Mouse (Mus musculus): ENCODE data around the gene Rasgef1b. TPM values are rescaled to one million over a fixed set of nuclear protein-coding genes. Genes with fewer than 3 reads are reported as not detected.
A peak's percentile ranks its signal among the peaks of the same experiment; 100 is the strongest.

Gene Rasgef1b
- polyA plus RNA-seq, 1 experiment from 2014 or later: 83.7 TPM

DNA sequence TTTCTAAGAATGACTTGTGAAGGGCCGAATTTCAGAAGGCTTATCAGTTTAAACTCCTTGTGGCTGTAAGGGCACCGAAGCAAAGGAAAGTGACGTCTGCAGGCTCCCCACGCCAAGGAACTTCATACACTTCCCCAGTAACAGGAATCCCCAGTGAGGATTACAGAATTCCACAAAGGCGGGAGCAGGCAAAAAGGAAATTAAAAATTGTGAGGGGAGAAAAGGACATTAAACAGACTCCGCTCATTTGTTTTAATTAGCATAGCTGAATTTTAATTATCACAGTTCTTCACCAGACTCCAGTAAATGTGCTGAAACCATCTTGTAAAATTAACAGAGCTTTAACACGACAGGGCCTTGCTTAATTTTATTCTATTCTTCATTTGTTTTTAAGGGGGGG, 17.2 kb upstream of the Rasgef1b start:
- no peak overlapping the region for H3K4me3 ChIP-seq (ENCODE audit: low read depth, low read length)
- H3K4me1 ChIP-seq (ENCODE audit: control insufficient read depth, insufficient read depth, low read length): no peaks in the 10 kb centered on the region; the same call in 1 of the 2 replicates
- WGBS: 42% methylated on average over 7 of the region's 7 CpGs
- no peaks in the 10 kb centered on the region for H3K9me3 ChIP-seq (ENCODE audit: control insufficient read depth, low read length)
- no peak overlapping the region for H3K4me2 ChIP-seq (ENCODE audit: low read depth, low read length)
- no peak overlapping the region for H3K9ac ChIP-seq (replicated peaks; ENCODE audit: low read depth, low read length)
- H3K36me3 ChIP-seq (ENCODE audit: control insufficient read depth, insufficient read depth, low read length): no peaks in the 10 kb centered on the region
- H3K27me3 ChIP-seq (ENCODE audit: control insufficient read depth, insufficient read depth, low read length): no peaks in the 10 kb centered on the region
- no peak overlapping the region for H3K27ac ChIP-seq (ENCODE audit: low read depth, low read length)
- no peak for ATAC-seq (ENCODE audit: low read depth)

- Histone ChIP-seq H3K4me2 (ENCODE audit: low read depth, low read length) (no peak overlapping the region), H3K27ac (ENCODE audit: low read depth, low read length) (no peak overlapping the region), H3K9ac (replicated peaks; ENCODE audit: low read depth, low read length) (no peak overlapping the region), H3K4me3 (ENCODE audit: low read depth, low read length) (no peak overlapping the region), H3K36me3 (ENCODE audit: control insufficient read depth, insufficient read depth, low read length) (no peaks in the 10 kb centered on the region), H3K4me1 (ENCODE audit: control insufficient read depth, insufficient read depth, low read length) (peaks cover 8% of the 10 kb centered on the region; the same call in 1 of the 2 replicates), H3K27me3 (ENCODE audit: control insufficient read depth, insufficient read depth, low read length) (no peaks in the 10 kb centered on the region), H3K9me3 (ENCODE audit: control insufficient read depth, low read length) (no peaks in the 10 kb centered on the region)
- 68% methylated on average over 7 of the region's 7 CpGs for WGBS
- 0 out of 2 replicates have a peak, but pooled peaks have one; percentile 5 for ATAC-seq (ENCODE audit: low read depth)
These were observed 14.0 kb upstream of the Rasgef1b start for GRCm38 (mm10) chr5:99742874-99743273.

- Histone ChIP-seq H3K4me2 (ENCODE audit: low read depth, low read length) (no peak overlapping the region), H3K9me3 (ENCODE audit: control insufficient read depth, low read length) (no peaks in the 10 kb centered on the region), H3K4me1 (ENCODE audit: control insufficient read depth, insufficient read depth, low read length) (peaks cover 14% of the 10 kb centered on the region; the same call in 1 of the 2 replicates), H3K27ac (ENCODE audit: low read depth, low read length) (no peak overlapping the region), H3K27me3 (ENCODE audit: control insufficient read depth, insufficient read depth, low read length) (no peaks in the 10 kb centered on the region), H3K36me3 (ENCODE audit: control insufficient read depth, insufficient read depth, low read length) (no peaks in the 10 kb centered on the region), H3K4me3 (ENCODE audit: low read depth, low read length) (no peak overlapping the region), H3K9ac (replicated peaks; ENCODE audit: low read depth, low read length) (no peak overlapping the region)
- ATAC-seq (ENCODE audit: low read depth): no peak
- 13% methylated on average over 8 of the region's 8 CpGs for WGBS
These were observed 13.2 kb upstream of the Rasgef1b start for GRCm38 (mm10) chr5:99742056-99742455.

DNA sequence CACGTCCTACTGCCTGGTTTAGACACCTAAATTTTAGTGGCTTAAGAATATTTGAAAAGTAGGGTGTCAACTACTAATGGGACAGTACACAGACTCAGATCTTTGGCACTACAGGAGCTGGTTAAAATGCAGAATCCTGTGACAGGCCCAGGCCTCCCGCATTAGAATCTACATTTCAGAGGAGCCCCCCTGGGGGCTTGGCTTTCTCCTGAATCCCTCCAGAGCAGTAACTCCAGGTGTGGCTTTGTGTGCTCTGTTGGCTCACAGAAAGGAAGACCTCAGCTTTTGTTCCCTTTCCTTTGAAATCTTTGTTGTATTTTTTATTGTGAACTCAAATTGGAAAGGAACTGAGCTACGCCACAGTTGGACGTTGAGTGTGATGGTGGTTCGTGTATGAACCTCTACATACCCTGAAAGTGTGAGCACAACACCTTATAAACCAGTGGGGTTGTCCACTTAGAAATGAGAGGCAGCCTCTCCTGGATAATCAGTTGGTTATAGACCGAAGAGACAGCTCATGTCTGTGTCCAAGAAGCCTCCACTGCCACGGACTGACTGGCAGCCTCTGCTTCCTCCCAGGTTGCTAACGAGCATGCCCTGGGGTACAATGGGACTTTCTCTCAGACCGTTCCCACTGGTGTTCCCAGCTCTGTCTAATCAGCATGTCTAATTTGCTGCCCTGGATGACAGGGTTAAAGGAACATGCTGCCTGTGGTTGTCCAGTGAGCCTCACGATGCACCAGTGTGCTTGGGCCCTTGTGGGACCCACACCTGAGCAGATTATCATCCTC, 9.3 kb upstream of the Rasgef1b start:
- Histone ChIP-seq H3K27ac (ENCODE audit: low read depth, low read length) (no peak overlapping the region), H3K4me2 (ENCODE audit: low read depth, low read length) (no peak overlapping the region), H3K36me3 (ENCODE audit: control insufficient read depth, insufficient read depth, low read length) (no peaks in the 10 kb centered on the region), H3K4me1 (ENCODE audit: control insufficient read depth, insufficient read depth, low read length) (peaks cover 15% of the 10 kb centered on the region; the same call in 1 of the 2 replicates), H3K9ac (replicated peaks; ENCODE audit: low read depth, low read length) (no peak overlapping the region), H3K27me3 (ENCODE audit: control insufficient read depth, insufficient read depth, low read length) (no peaks in the 10 kb centered on the region), H3K9me3 (ENCODE audit: control insufficient read depth, low read length) (no peaks in the 10 kb centered on the region), H3K4me3 (ENCODE audit: low read depth, low read length) (no peak overlapping the region)
- 16% methylated on average over 10 of the region's 10 CpGs for WGBS
- peak; percentile 12; the same call in 1 of the 2 replicates for ATAC-seq (ENCODE audit: low read depth)

- no peak overlapping the region for H3K4me3 ChIP-seq (ENCODE audit: low read depth, low read length)
- no peaks in the 10 kb centered on the region for H3K9me3 ChIP-seq (ENCODE audit: control insufficient read depth, low read length)
- no peak overlapping the region for H3K4me2 ChIP-seq (ENCODE audit: low read depth, low read length)
- peaks cover 7% of the 10 kb centered on the region; the same call in 1 of the 2 replicates for H3K4me1 ChIP-seq (ENCODE audit: control insufficient read depth, insufficient read depth, low read length)
- no peaks in the 10 kb centered on the region for H3K36me3 ChIP-seq (ENCODE audit: control insufficient read depth, insufficient read depth, low read length)
- H3K27ac ChIP-seq (ENCODE audit: low read depth, low read length): no peak overlapping the region; the same call in 1 of the 2 replicates
- peaks cover 3% of the 10 kb centered on the region; the same call in 1 of the 2 replicates for H3K27me3 ChIP-seq (ENCODE audit: control insufficient read depth, insufficient read depth, low read length)
- 0 out of 2 replicates have a peak overlapping the region, but pooled peaks have one; percentile 42 for H3K9ac ChIP-seq (replicated peaks; ENCODE audit: low read depth, low read length)
- WGBS: 88% methylated on average over 1 of the region's 1 CpGs
- no peak for ATAC-seq (ENCODE audit: low read depth)
These were observed 1.1 kb upstream of the Rasgef1b start for GRCm38 (mm10) chr5:99729931-99730330.

GRCm38 (mm10) chr5:99729361-99729882, 557 bp upstream of the Rasgef1b start:
- Histone ChIP-seq H3K36me3 (ENCODE audit: control insufficient read depth, insufficient read depth, low read length) (no peaks in the 10 kb centered on the region), H3K9me3 (ENCODE audit: control insufficient read depth, low read length) (no peaks in the 10 kb centered on the region), H3K27me3 (ENCODE audit: control insufficient read depth, insufficient read depth, low read length) (peaks cover 3% of the 10 kb centered on the region; the same call in 1 of the 2 replicates), H3K9ac (replicated peaks; ENCODE audit: low read depth, low read length) (peak overlapping the region; percentile 42; the same call in 1 of the 2 replicates), H3K27ac (ENCODE audit: low read depth, low read length) (peak overlapping the region; percentile 44; the same call in 1 of the 2 replicates), H3K4me1 (ENCODE audit: control insufficient read depth, insufficient read depth, low read length) (peaks cover 7% of the 10 kb centered on the region; the same call in 1 of the 2 replicates), H3K4me2 (ENCODE audit: low read depth, low read length) (peak overlapping the region; percentile 95), H3K4me3 (ENCODE audit: low read depth, low read length) (peak overlapping the region; percentile 25)
- peak; percentile 50 for ATAC-seq (ENCODE audit: low read depth)
- under 1% methylated on average over 18 of the region's 18 CpGs for WGBS

GRCm38 (mm10) chr5:99728027-99728451, 826 bp downstream of the Rasgef1b start:
- H3K27me3 ChIP-seq (ENCODE audit: control insufficient read depth, insufficient read depth, low read length): peaks cover 3% of the 10 kb centered on the region; the same call in 1 of the 2 replicates
- peak overlapping the region; percentile 95 for H3K4me2 ChIP-seq (ENCODE audit: low read depth, low read length)
- no peak overlapping the region; the same call in 1 of the 2 replicates for H3K27ac ChIP-seq (ENCODE audit: low read depth, low read length)
- no peaks in the 10 kb centered on the region for H3K36me3 ChIP-seq (ENCODE audit: control insufficient read depth, insufficient read depth, low read length)
- peak overlapping the region; percentile 69 for H3K4me3 ChIP-seq (ENCODE audit: low read depth, low read length)
- peaks cover 7% of the 10 kb centered on the region; the same call in 1 of the 2 replicates for H3K4me1 ChIP-seq (ENCODE audit: control insufficient read depth, insufficient read depth, low read length)
- WGBS: under 1% methylated on average over 15 of the region's 15 CpGs
- no peaks in the 10 kb centered on the region for H3K9me3 ChIP-seq (ENCODE audit: control insufficient read depth, low read length)
- peak; percentile 15; the same call in 1 of the 2 replicates for ATAC-seq (ENCODE audit: low read depth)
- H3K9ac ChIP-seq (replicated peaks; ENCODE audit: low read depth, low read length): peak overlapping the region; percentile 67

DNA sequence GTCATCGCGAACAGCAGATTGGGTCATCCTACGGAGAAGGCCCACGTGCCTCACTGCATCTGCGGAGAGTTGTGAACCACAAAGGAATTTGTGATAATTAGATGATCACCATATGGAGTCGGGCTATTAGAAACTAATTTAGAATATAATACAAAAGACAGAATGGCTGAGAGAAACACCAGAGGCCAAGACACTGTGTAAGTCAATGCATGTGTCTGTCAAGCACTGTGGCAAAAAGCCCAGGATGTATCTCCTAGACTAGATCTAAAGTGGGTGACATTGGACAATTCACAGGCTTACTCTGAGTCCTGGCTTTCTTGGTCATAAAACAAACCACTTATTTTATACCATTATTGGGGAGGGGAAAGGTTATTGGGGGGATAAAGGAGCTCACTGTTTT, 4.9 kb downstream of the Rasgef1b start:
- Histone ChIP-seq H3K4me1 (ENCODE audit: control insufficient read depth, insufficient read depth, low read length) (peaks cover 5% of the 10 kb centered on the region; the same call in 1 of the 2 replicates), H3K36me3 (ENCODE audit: control insufficient read depth, insufficient read depth, low read length) (no peaks in the 10 kb centered on the region), H3K27me3 (ENCODE audit: control insufficient read depth, insufficient read depth, low read length) (peaks cover 3% of the 10 kb centered on the region; the same call in 1 of the 2 replicates), H3K27ac (ENCODE audit: low read depth, low read length) (no peak overlapping the region), H3K4me3 (ENCODE audit: low read depth, low read length) (no peak overlapping the region), H3K4me2 (ENCODE audit: low read depth, low read length) (no peak overlapping the region), H3K9me3 (ENCODE audit: control insufficient read depth, low read length) (no peaks in the 10 kb centered on the region), H3K9ac (replicated peaks; ENCODE audit: low read depth, low read length) (no peak overlapping the region)
- no peak for ATAC-seq (ENCODE audit: low read depth)
- WGBS: 45% methylated on average over 6 of the region's 6 CpGs

- no peak for ATAC-seq (ENCODE audit: low read depth)
- Histone ChIP-seq H3K4me1 (ENCODE audit: control insufficient read depth, insufficient read depth, low read length) (peaks cover 11% of the 10 kb centered on the region; the same call in 1 of the 2 replicates), H3K27ac (ENCODE audit: low read depth, low read length) (no peak overlapping the region), H3K9me3 (ENCODE audit: control insufficient read depth, low read length) (no peaks in the 10 kb centered on the region), H3K9ac (replicated peaks; ENCODE audit: low read depth, low read length) (no peak overlapping the region), H3K27me3 (ENCODE audit: control insufficient read depth, insufficient read depth, low read length) (no peaks in the 10 kb centered on the region), H3K4me2 (ENCODE audit: low read depth, low read length) (no peak overlapping the region), H3K36me3 (ENCODE audit: control insufficient read depth, insufficient read depth, low read length) (no peaks in the 10 kb centered on the region), H3K4me3 (ENCODE audit: low read depth, low read length) (no peak overlapping the region)
- 86% methylated on average over 2 of the region's 2 CpGs for WGBS
These were observed 6.6 kb downstream of the Rasgef1b start for GRCm38 (mm10) chr5:99722310-99722709.

Data from neural tube, embryonic 14.5 days (tissue).